Mouse (Mus musculus) MEL-GATA-1-ER (cell line): Measurements from ENCODE around the gene Sap30.
"Not testable (repeated sequence)": the region's sequence is repeated elsewhere in the genome, so short reads cannot be mapped to it uniquely, and the experiment has no call there.

ENCODE experiments used
- DNase-seq: peaks from one replicate; pipeline ENCODE4 v3.0.0-alpha.2; 2012; ENCODE audit warnings: low read depth; ENCODE audit errors: extremely low read depth

Gene Sap30

GRCm38 (mm10) chr8:57498847-57499511, 11.3 kb upstream of the Sap30 start:
- no peak for DNase-seq

- DNase-seq, result no peak
Measured at GRCm38 (mm10) chr8:57498494-57498846, 10.8 kb upstream of the Sap30 start.

GRCm38 (mm10) chr8:57491873-57492272, 4.2 kb upstream of the Sap30 start:
- peak; percentile 76 for DNase-seq

- DNase-seq, result no peak
Measured at GRCm38 (mm10) chr8:57489896-57490295, 2.2 kb upstream of the Sap30 start.

- no peak for DNase-seq
Measured at GRCm38 (mm10) chr8:57489366-57489765, 1.7 kb upstream of the Sap30 start.

- peak; percentile 63 for DNase-seq
Measured at GRCm38 (mm10) chr8:57488312-57488765, 679 bp upstream of the Sap30 start.

- DNase-seq, result no peak
Measured at GRCm38 (mm10) chr8:57486491-57487440, 894 bp downstream of the Sap30 start.

GRCm38 (mm10) chr8:57480606-57481005, 7.1 kb downstream of the Sap30 start:
- DNase-seq, result no peak

GRCm38 (mm10) chr8:57479700-57480099, 8.0 kb downstream of the Sap30 start:
- DNase-seq, result no peak

GRCm38 (mm10) chr8:57478406-57478805, 9.3 kb downstream of the Sap30 start:
- DNase-seq, result no peak

GRCm38 (mm10) chr8:57473751-57474150, 13.9 kb downstream of the Sap30 start:
- no peak for DNase-seq

GRCm38 (mm10) chr8:57470863-57471262, 16.8 kb downstream of the Sap30 start:
- DNase-seq, result no peak

- no peak for DNase-seq
Measured at GRCm38 (mm10) chr8:57468624-57469023, 19.0 kb downstream of the Sap30 start.

GRCm38 (mm10) chr8:57463757-57464156, 23.9 kb downstream of the Sap30 start:
- DNase-seq, result no peak

GRCm38 (mm10) chr8:57462839-57463238, 24.8 kb downstream of the Sap30 start:
- DNase-seq, result peak; percentile 87

GRCm38 (mm10) chr8:57457942-57458341, 29.7 kb downstream of the Sap30 start:
- no peak for DNase-seq

- DNase-seq, result no peak
Measured at GRCm38 (mm10) chr8:57457152-57457551, 30.5 kb downstream of the Sap30 start.

- no peak for DNase-seq
Measured at GRCm38 (mm10) chr8:57455765-57456164, 31.9 kb downstream of the Sap30 start, which contains the start of gene Scrg1. Gene Scrg1 (plus strand): TSS chr8:57455923.

GRCm38 (mm10) chr8:57453361-57453760, 34.3 kb downstream of the Sap30 start:
- no peak for DNase-seq

- DNase-seq, result no peak
Measured at GRCm38 (mm10) chr8:57451896-57452295, 35.8 kb downstream of the Sap30 start.

- no peak for DNase-seq
Measured at GRCm38 (mm10) chr8:57450726-57451125, 36.9 kb downstream of the Sap30 start.

- DNase-seq, result not testable (repeated sequence)
Measured at GRCm38 (mm10) chr8:57445901-57446300, 41.8 kb downstream of the Sap30 start.
